Mouse (Mus musculus) olfactory bulb, adult 2 months (tissue): ENCODE measurements around the gene Mia3. TPM values are rescaled to one million over a fixed set of nuclear protein-coding genes. Genes with fewer than 3 reads are reported as not detected.

Experiments
- H3K27ac ChIP-seq: fragments of 200-500 bp; 2 replicates; pipeline ENCODE4 v1.5.1; 2012; ENCODE audit warnings: low read depth, low read length; ENCODE audit not compliant: insufficient read depth
- H3K4me1 ChIP-seq: fragments of 200-500 bp; 2 replicates; pipeline ENCODE4 v1.6.1; 2012; ENCODE audit warnings: low read length; ENCODE audit not compliant: control insufficient read depth, insufficient read depth
- H3K4me3 ChIP-seq: fragments of 200-500 bp; 2 replicates; pipeline ENCODE4 v1.5.1; 2012; ENCODE audit warnings: mild to moderate bottlenecking, low read depth, low read length, moderate library complexity; ENCODE audit not compliant: insufficient read depth
- CTCF ChIP-seq: fragments of 200-500 bp; IDR thresholded peaks from 2 replicates; pipeline ENCODE4 v1.5.1; 2012; ENCODE audit warnings: low read depth, mild to moderate bottlenecking, low read length, moderate library complexity; ENCODE audit not compliant: insufficient read depth
- POLR2A ChIP-seq: fragments of 200-500 bp; IDR thresholded peaks from 2 replicates; pipeline ENCODE4 v1.6.1; 2012; ENCODE audit warnings: mild to moderate bottlenecking, low read depth, low read length, moderate library complexity; ENCODE audit not compliant: insufficient read depth
- WGBS: fragments of 180-500 bp; shearing (Covaris S2); methylation state at CpG from one replicate; pipeline ENCODE4 v1.1.7; 2018; 5-methylcytosine and 5-hydroxymethylcytosine counted together
- polyA plus RNA-seq: library from polyadenylated mRNA; stranded (reverse); fragments of >200 nt; gene quantifications from 2 replicates; pipeline ENCODE4 v1.2.4, GENCODE M21; 2012; ENCODE audit warnings: low replicate concordance; ENCODE audit not compliant: missing spikeins, insufficient read depth, insufficient read length

Gene Mia3
- polyA plus RNA-seq, 1 experiment: not detected

- Histone ChIP-seq H3K27ac (no peak overlapping the region), H3K4me3 (no peak overlapping the region), H3K4me1 (no peaks in the 10 kb centered on the region)
- 86% methylated on average over 10 of the region's 10 CpGs for WGBS
- TF ChIP-seq POLR2A: no peak
- TF ChIP-seq CTCF: no peak
These were observed 9.1 kb upstream of the Mia3 start for GRCm38 (mm10) chr1:183378321-183378941.

- TF ChIP-seq POLR2A (no peak), CTCF (no peak)
- H3K4me1 ChIP-seq: no peaks in the 10 kb centered on the region
- 78% methylated on average over 4 of the region's 4 CpGs for WGBS
- H3K27ac ChIP-seq: no peak overlapping the region
- H3K4me3 ChIP-seq: no peak overlapping the region
These were observed 7.7 kb upstream of the Mia3 start for GRCm38 (mm10) chr1:183377045-183377444.

- Histone ChIP-seq H3K4me1 (no peaks in the 10 kb centered on the region), H3K4me3 (no peak overlapping the region), H3K27ac (no peak overlapping the region)
- WGBS: 84% methylated on average over 5 of the region's 5 CpGs
- no peak for TF ChIP-seq POLR2A
- no peak for TF ChIP-seq CTCF
These were observed 5.4 kb upstream of the Mia3 start for GRCm38 (mm10) chr1:183374728-183375127.

- TF ChIP-seq CTCF (no peak), POLR2A (no peak)
- H3K4me1 ChIP-seq: peaks cover 9% of the 10 kb centered on the region
- H3K4me3 ChIP-seq: peak overlapping the region; percentile 85
- WGBS: under 1% methylated on average over 56 of the region's 56 CpGs
- peak overlapping the region; percentile 18; the same call in 1 of the 2 replicates for H3K27ac ChIP-seq
These were observed 552 bp downstream of the Mia3 start for GRCm38 (mm10) chr1:183368601-183369400.

GRCm38 (mm10) chr1:183366361-183366760, 3.0 kb downstream of the Mia3 start:
- no peak overlapping the region for H3K4me3 ChIP-seq
- TF ChIP-seq CTCF: no peak
- TF ChIP-seq POLR2A: no peak
- H3K27ac ChIP-seq: no peak overlapping the region
- WGBS: 85% methylated on average over 5 of the region's 5 CpGs
- peaks cover 9% of the 10 kb centered on the region for H3K4me1 ChIP-seq

GRCm38 (mm10) chr1:183363577-183363867, 5.8 kb downstream of the Mia3 start:
- H3K4me3 ChIP-seq: no peak overlapping the region
- TF ChIP-seq POLR2A: no peak
- no peak for TF ChIP-seq CTCF
- peaks cover 6% of the 10 kb centered on the region for H3K4me1 ChIP-seq
- WGBS: 93% methylated on average over 5 of the region's 5 CpGs
- H3K27ac ChIP-seq: no peak overlapping the region

- TF ChIP-seq POLR2A: no peak
- no peak for TF ChIP-seq CTCF
- Histone ChIP-seq H3K27ac (no peak overlapping the region), H3K4me1 (peaks cover 4% of the 10 kb centered on the region), H3K4me3 (no peak overlapping the region)
- 86% methylated on average over 14 of the region's 14 CpGs for WGBS
These were observed 6.4 kb downstream of the Mia3 start for GRCm38 (mm10) chr1:183362729-183363576.

GRCm38 (mm10) chr1:183362301-183362700, 7.1 kb downstream of the Mia3 start:
- no peaks in the 10 kb centered on the region for H3K4me1 ChIP-seq
- H3K4me3 ChIP-seq: no peak overlapping the region
- H3K27ac ChIP-seq: no peak overlapping the region
- WGBS: 90% methylated on average over 5 of the region's 5 CpGs
- TF ChIP-seq CTCF (no peak), POLR2A (no peak)

GRCm38 (mm10) chr1:183358901-183359300, 10.5 kb downstream of the Mia3 start:
- Histone ChIP-seq H3K4me1 (no peaks in the 10 kb centered on the region), H3K27ac (no peak overlapping the region), H3K4me3 (no peak overlapping the region)
- WGBS: 89% methylated on average over 3 of the region's 3 CpGs
- no peak for TF ChIP-seq CTCF
- no peak for TF ChIP-seq POLR2A
